Mouse (Mus musculus) forebrain, embryonic 15.5 days (tissue): ENCODE measurements around the gene Tshr. TPM values are rescaled to one million over a fixed set of nuclear protein-coding genes. Genes with fewer than 3 reads are reported as not detected.
"Not testable (repeated sequence)": the region's sequence is repeated elsewhere in the genome, so short reads cannot be mapped to it uniquely, and the experiment has no call there.

Experiments
- ATAC-seq: fragments of 200-750 bp; cut with Nextera tagmentation; replicated peaks from 2 replicates; pipeline ENCODE4 v1.8.0; 2017; ENCODE audit warnings: mild to moderate bottlenecking, moderate TSS enrichment, moderate library complexity
- H3K27ac ChIP-seq: fragments of 300-500 bp; sonication (generic); replicated peaks from 2 replicates; pipeline ENCODE4 v1.5.1; 2015; ENCODE audit warnings: mild to moderate bottlenecking, inconsistent platforms
- H3K27me3 ChIP-seq: fragments of 300-500 bp; sonication (generic); 2 replicates; pipeline ENCODE4 v1.6.1; 2015; ENCODE audit warnings: inconsistent platforms
- H3K36me3 ChIP-seq: fragments of 300-500 bp; sonication (generic); 2 replicates; pipeline ENCODE4 v1.6.1; 2015; ENCODE audit warnings: mild to moderate bottlenecking, inconsistent platforms
- H3K4me1 ChIP-seq: fragments of 300-500 bp; sonication (generic); 2 replicates; pipeline ENCODE4 v1.6.1; 2015; ENCODE audit warnings: inconsistent platforms
- H3K4me2 ChIP-seq: fragments of 300-500 bp; sonication (generic); replicated peaks from 2 replicates; pipeline ENCODE4 v1.6.1; 2015; ENCODE audit warnings: mild to moderate bottlenecking, inconsistent platforms
- H3K4me3 ChIP-seq: fragments of 300-500 bp; sonication (generic); 2 replicates; pipeline ENCODE4 v1.5.1; 2015; ENCODE audit warnings: mild to moderate bottlenecking, inconsistent platforms
- H3K9ac ChIP-seq: fragments of 300-500 bp; sonication (generic); replicated peaks from 2 replicates; pipeline ENCODE4 v1.6.1; 2015; ENCODE audit warnings: mild to moderate bottlenecking, inconsistent platforms
- H3K9me3 ChIP-seq: fragments of 300-500 bp; sonication (generic); 2 replicates; pipeline ENCODE4 v1.6.1; 2016; ENCODE audit warnings: inconsistent platforms
- WGBS: fragments of 180-500 bp; shearing (Covaris S2); methylation state at CpG from one replicate; pipeline ENCODE4 v1.1.7; 2015; ENCODE audit warnings: mixed read lengths; 5-methylcytosine and 5-hydroxymethylcytosine counted together
- polyA plus RNA-seq: library from polyadenylated mRNA; unstranded; fragments of >200 nt; fragmentation: Nextera tagmentation; extraction: Ambion mirVana; gene quantifications from 2 replicates; pipeline ENCODE4 v1.2.1, GENCODE M21; 2015

Gene Tshr
- polyA plus RNA-seq, result 1.1 and 1.6 TPM in 2 replicates

DNA sequence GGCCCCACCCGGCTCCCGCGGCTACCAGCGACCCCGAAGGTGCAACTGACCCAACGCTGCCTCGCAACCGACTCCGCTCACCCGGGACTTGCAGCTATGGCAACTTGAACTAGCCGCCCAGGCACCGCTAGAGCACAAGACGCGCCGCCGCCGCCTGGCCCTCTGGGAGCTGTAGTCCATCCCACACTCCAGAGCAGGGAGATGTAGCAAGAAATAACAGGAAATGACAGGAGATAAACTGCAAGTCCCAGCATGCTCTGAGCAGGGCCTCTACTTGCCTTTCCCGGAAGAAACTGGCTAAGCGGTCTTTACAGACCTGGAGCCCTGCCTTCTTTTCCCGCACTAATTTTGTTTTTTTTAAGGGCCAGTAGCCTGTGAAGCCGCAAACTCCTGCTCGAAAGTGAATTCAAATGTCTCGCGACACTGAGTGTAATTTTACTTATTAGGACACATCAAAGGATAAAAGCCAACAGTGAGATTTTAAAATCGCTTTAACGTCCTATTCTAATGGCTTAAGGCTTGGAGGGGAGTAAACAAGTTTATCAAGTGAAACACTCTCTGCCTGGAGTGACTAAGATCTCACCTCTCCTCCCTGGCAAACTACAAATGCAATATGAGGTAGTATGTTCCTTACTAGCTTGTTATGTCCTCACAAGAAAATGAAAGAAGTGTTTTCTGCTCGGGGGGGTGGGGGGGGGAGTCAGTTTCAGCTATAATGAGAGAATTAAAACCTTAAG lies at the start of gene Tshr, which contains the start of gene Cep128:
Gene Tshr, plus strand, starts transcription at position 283 of the 737 bp plus-strand sequence.
Gene Cep128, minus strand, starts transcription at position 129 of the 737 bp plus-strand sequence.
- Histone ChIP-seq H3K9ac (peak within 1 kb of the TSS; percentile 59), H3K4me1 (peaks cover 11% of the 10 kb centered on the region), H3K27ac (no peak within 1 kb of the TSS), H3K4me2 (peak within 1 kb of the TSS; percentile 88), H3K9me3 (no peaks in the 10 kb centered on the region), H3K36me3 (no peaks in the 10 kb centered on the region; the same call in 1 of the 2 replicates), H3K27me3 (no peaks in the 10 kb centered on the region), H3K4me3 (peak within 1 kb of the TSS; percentile 64)
- under 1% methylated on average over 27 of the region's 27 CpGs for WGBS
- ATAC-seq, result peak; percentile 100

DNA sequence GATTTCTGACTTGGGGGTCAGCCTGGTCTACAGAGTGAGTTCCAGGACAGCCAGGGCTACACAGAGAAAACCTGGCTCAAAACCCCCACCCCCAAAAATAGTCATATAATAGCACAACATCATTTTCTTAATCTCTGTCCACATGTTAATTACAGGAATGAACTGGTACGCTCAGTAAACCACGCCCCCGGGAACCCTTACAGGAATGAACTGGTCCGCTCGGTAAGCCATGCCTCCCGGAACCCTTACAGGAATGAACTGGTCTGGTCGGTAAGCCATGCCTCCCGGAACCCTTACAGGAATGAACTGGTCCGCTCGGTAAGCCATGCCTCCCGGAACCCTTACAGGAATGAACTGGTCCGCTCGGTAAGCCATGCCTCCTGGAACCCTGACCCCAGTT lies 45.7 kb upstream of the Tshr start:
- H3K27ac ChIP-seq, H3K4me1 ChIP-seq, ATAC-seq, H3K9me3 ChIP-seq, H3K27me3 ChIP-seq, H3K36me3 ChIP-seq, H3K4me3 ChIP-seq, H3K9ac ChIP-seq, H3K4me2 ChIP-seq: not testable (repeated sequence)
- 92% methylated on average over 13 of the region's 13 CpGs for WGBS

DNA sequence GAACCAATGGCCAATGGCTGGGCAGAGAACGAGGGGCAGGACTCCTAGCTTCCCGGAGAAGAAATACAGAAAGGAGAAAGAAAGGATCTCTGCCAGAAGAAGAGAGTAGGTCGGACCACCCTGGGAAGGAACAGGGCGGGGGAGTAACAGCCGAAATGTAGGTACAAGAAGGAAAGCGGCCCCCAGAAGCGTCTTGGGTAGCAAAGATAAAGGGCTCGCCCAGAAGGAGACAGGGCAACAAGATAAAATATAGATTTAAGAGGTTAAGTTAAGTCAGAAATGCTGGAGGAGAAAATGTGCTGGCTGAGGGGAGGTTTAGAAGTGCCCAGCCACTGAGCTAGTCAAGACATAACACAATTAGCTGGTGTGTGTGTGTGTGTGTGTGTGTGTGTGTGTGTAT lies 30.6 kb upstream of the Tshr start:
- Histone ChIP-seq H3K27ac (no peak overlapping the region), H3K27me3 (no peaks in the 10 kb centered on the region), H3K9me3 (no peaks in the 10 kb centered on the region), H3K36me3 (no peaks in the 10 kb centered on the region), H3K4me3 (no peak overlapping the region), H3K4me2 (no peak overlapping the region), H3K4me1 (no peaks in the 10 kb centered on the region), H3K9ac (no peak overlapping the region)
- no peak for ATAC-seq
- 78% methylated on average over 8 of the region's 8 CpGs for WGBS

DNA sequence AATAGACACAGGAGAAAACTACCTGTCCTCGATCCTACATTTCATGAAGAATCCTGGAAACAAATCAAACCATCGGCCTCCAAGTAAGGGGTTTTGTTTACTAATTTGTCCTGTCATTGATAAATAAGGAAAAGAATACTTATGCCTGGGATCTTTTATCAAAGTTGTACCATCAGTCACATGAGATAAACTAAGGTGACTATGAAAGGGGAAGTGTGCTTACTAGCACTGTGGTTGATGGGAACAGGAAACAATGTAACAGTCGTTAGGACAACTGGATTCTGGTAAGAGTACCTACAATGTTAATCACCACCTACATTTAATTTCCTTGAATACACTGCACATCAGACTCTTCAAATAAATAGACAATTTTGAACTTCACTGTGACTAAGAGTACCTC lies 15.2 kb upstream of the Tshr start:
- no peak overlapping the region for H3K27ac ChIP-seq
- WGBS, result 89% methylated on average over 3 of the region's 3 CpGs
- no peaks in the 10 kb centered on the region for H3K4me1 ChIP-seq

DNA sequence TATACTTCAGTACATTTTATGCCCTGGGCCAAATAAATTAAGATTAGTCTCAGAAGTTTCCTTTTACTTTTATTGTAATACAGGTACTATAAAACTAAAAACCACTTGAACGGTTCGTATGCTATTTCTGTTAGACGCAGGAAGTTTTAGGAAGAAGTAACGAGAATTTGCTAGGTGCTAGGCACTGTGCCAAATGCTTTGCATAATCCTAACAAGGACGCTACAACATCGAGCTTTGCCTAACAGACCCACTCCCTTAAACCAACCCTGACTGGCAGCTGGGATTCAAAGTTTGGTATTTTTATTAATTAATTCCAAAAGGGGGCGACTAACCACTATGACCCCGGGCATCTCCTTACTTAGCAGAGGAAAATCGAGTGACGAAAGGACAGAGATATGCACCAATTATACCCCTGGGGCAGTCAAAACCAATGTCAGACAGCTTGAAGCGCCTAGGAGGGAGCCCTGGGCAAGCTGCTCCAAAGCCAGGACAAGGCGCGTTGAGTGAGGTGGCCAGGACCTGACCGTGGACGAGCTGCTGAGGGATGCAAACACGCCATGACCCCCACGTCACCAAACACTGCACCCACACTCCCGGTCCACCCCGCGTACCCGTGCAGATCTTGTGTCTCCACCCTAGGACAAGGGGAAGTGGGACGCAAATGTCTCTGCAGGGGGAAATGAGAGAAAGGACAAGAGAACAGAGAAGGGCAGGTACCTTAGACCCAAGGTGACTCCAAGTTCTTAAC lies 673 bp upstream of the Tshr start:
- peak; percentile 65 for ATAC-seq
- Histone ChIP-seq H3K9ac (peak overlapping the region; percentile 48), H3K4me1 (peaks cover 11% of the 10 kb centered on the region), H3K4me3 (peak overlapping the region; percentile 64), H3K9me3 (no peaks in the 10 kb centered on the region), H3K27ac (no peak overlapping the region), H3K27me3 (no peaks in the 10 kb centered on the region), H3K4me2 (peak overlapping the region; percentile 88), H3K36me3 (no peaks in the 10 kb centered on the region; the same call in 1 of the 2 replicates)
- 2% methylated on average over 22 of the region's 22 CpGs for WGBS

More for the DNA sequence above, 15.2 kb upstream of the Tshr start:
- H3K27me3 ChIP-seq, result no peaks in the 10 kb centered on the region
- H3K9ac ChIP-seq, result no peak overlapping the region
- H3K36me3 ChIP-seq, result no peaks in the 10 kb centered on the region
- H3K9me3 ChIP-seq, result 0 out of 2 replicates have a peak, but pooled peaks cover 4% of the 10 kb centered on the region
- ATAC-seq, result no peak
- no peak overlapping the region for H3K4me2 ChIP-seq
- no peak overlapping the region for H3K4me3 ChIP-seq

DNA sequence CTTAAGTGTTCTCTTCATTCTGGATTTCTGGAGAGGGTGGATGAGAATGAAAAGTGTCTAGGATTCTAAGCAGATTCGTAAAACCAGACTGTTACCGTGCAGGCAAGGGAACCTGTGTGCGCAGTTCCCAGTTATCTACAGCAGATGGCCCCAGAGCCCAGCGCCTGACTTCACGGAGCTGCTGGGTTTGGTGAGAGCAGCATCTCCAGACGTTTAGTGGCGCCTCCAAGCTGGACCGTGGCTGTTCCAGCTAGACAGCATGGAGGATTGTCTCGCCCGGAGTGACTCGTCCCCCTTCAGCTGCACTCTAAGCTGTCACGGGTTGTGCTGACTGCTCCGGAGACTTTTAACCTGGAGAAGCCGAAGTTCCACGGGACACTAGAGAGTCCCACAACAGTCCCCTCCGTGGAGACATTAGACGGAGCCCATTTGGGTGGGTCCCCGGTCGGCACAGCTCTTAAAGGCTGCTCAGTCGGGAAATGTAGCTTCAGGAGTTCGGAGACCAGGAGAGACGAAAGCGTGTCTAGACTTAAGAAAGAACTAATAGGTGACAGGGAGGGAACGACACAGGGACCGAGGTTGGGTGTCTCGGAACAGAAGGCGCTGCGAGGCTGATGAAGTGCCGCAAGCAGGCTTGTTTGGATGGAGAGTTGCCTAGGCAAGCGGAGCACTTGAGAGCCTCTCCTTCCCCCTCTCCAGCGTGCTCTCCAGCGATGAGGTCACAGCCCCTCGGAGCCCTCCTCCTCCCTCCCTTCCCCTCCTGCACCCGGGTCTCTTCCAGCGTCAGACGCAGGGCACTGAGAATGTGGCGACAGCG lies 16.1 kb downstream of the Tshr start:
- peaks cover 10% of the 10 kb centered on the region; the same call in 1 of the 2 replicates for H3K27me3 ChIP-seq
- no peaks in the 10 kb centered on the region for H3K9me3 ChIP-seq
- H3K4me3 ChIP-seq, result peak overlapping the region; percentile 50
- ATAC-seq, result peak; percentile 95
- H3K27ac ChIP-seq, result no peak overlapping the region
- H3K4me2 ChIP-seq, result peak overlapping the region; percentile 87
- peak overlapping the region; percentile 45 for H3K9ac ChIP-seq
- H3K4me1 ChIP-seq, result peaks cover 5% of the 10 kb centered on the region
- no peaks in the 10 kb centered on the region for H3K36me3 ChIP-seq
- under 1% methylated on average over 38 of the region's 38 CpGs for WGBS

DNA sequence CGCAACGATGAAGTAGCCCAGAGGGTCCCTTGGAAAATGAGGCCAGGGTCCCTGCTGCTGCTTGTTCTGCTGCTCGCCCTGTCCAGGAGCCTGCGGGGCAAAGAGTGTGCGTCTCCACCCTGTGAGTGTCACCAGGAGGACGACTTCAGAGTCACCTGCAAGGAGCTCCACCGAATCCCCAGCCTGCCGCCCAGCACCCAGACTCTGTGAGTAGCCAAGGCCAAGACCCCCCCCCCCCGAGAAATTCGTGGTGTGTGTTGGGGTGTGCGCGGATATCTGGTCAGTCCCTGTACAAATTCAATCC lies 16.6 kb downstream of the Tshr start:
- Histone ChIP-seq H3K36me3 (no peaks in the 10 kb centered on the region), H3K27me3 (peaks cover 10% of the 10 kb centered on the region; the same call in 1 of the 2 replicates), H3K4me1 (peaks cover 5% of the 10 kb centered on the region), H3K9me3 (no peaks in the 10 kb centered on the region), H3K9ac (peak overlapping the region; percentile 45), H3K27ac (no peak overlapping the region), H3K4me3 (peak overlapping the region; percentile 50), H3K4me2 (peak overlapping the region; percentile 87)
- no peak for ATAC-seq
- 5% methylated on average over 12 of the region's 12 CpGs for WGBS

DNA sequence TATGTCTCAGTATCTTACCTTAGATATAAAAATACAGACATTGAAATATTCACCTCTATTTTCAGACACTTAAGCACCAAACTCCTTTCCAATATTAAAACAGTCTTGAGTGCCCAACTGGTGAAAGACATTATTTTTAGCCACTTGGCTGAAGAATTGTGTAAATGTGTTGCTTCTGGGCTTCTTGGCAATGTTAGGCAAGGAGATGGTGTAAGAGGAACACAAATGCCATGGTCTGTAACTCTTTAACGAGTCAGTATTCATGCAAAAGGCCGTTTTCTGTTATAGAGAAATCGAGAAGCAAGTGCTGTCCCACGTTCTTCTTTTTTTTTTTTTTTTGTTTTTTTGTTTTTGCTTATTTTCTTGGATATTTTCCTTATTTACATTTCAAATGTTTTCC lies 25.9 kb downstream of the Tshr start:
- 41% methylated on average over 4 of the region's 4 CpGs for WGBS
- no peaks in the 10 kb centered on the region for H3K27me3 ChIP-seq
- H3K36me3 ChIP-seq, result no peaks in the 10 kb centered on the region
- no peak overlapping the region for H3K4me2 ChIP-seq
- no peak overlapping the region for H3K27ac ChIP-seq
- ATAC-seq, result no peak
- no peak overlapping the region for H3K4me3 ChIP-seq
- no peaks in the 10 kb centered on the region for H3K9me3 ChIP-seq
- no peak overlapping the region for H3K9ac ChIP-seq
- peaks cover 22% of the 10 kb centered on the region for H3K4me1 ChIP-seq

DNA sequence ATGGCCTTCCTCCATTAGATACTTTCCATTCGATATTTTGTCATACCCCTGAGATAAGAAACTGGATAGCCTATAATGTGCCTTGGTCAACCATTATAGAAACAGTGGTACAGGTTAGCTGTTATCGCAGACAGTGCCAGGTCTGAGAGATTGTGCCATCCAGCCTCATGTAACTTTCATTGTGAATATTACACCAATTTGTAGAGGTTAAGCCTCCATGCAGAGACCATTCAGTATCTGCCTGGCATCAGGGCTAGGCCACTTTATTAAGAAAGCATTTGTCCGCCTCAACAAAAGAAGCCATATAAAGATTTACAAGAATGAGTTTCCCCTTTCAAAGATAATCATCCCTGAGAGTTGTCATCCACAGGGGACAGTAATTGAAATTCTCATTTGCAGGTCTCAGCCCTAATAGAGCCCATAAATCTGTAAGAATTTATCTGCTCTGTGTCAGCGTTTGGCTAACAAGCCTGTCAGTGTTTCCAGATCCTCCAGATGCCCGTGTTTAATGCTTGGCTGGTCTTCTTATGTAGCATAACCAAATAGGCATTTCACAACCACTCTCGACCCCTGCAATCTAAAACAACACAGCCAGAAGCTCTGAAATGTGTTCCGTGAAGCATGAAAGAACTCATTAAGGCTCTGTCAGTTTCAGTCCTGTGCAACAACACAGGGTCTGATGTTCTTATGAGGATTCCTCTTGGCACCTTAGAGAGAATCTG lies 28.3 kb downstream of the Tshr start:
- 18% methylated on average over 7 of the region's 7 CpGs for WGBS

DNA sequence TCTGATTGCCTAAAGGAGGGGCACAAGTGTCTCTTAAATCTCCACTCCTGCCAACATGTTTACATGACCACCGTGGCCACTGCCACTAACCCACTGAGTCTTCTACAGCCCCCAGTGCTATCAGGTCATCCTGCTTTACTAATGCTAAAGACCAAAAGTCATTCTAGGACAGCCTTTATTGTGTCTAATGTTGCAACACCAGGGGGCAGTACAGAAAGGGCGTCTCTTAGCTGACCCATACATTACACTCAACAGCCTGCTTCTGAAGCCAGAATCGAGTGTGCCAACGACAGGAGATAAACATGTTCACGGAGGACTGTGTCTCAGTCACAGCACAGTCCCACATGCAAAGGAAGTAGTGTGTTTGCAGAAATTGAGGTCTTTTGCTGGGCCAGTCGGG lies 30.7 kb downstream of the Tshr start:
- Histone ChIP-seq H3K4me3 (no peak overlapping the region), H3K9me3 (no peaks in the 10 kb centered on the region), H3K27ac (no peak overlapping the region), H3K4me2 (no peak overlapping the region), H3K36me3 (no peaks in the 10 kb centered on the region), H3K4me1 (peaks cover 40% of the 10 kb centered on the region), H3K9ac (no peak overlapping the region), H3K27me3 (no peaks in the 10 kb centered on the region)
- no peak for ATAC-seq
- WGBS, result 71% methylated on average over 6 of the region's 6 CpGs

More for the DNA sequence above, 28.3 kb downstream of the Tshr start:
- no peak overlapping the region for H3K4me3 ChIP-seq
- H3K9me3 ChIP-seq, result no peaks in the 10 kb centered on the region
- peak; percentile 84 for ATAC-seq
- H3K4me1 ChIP-seq, result peaks cover 37% of the 10 kb centered on the region
- H3K27ac ChIP-seq, result peak overlapping the region; percentile 47
- no peaks in the 10 kb centered on the region for H3K27me3 ChIP-seq
- H3K36me3 ChIP-seq, result no peaks in the 10 kb centered on the region
- no peak overlapping the region for H3K9ac ChIP-seq
- H3K4me2 ChIP-seq, result no peak overlapping the region

DNA sequence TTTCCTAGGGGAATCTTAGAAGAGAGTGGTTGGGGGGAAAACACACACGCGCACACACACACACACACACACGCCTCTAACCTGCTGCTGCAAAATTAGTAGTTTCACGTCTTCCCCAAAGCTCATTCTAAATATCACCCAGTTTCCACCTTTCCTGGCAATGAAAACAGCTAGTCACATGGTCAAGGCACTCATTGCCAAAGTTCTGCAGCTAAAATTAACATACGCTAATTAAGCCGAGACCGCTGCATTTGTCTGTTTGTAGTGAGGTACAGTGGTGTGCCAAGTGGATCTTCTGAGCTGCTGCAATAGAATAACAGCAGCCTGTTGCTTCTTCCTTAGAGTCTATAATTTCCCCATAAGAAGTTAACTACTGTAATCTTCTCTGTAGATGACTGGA lies 32.5 kb downstream of the Tshr start:
- no peak overlapping the region for H3K4me2 ChIP-seq
- no peak overlapping the region for H3K9ac ChIP-seq
- H3K9me3 ChIP-seq, result no peaks in the 10 kb centered on the region
- H3K27me3 ChIP-seq, result no peaks in the 10 kb centered on the region
- 40% methylated on average over 7 of the region's 7 CpGs for WGBS
- no peak overlapping the region for H3K27ac ChIP-seq
- H3K4me3 ChIP-seq, result no peak overlapping the region
- peak; percentile 57; the same call in 1 of the 2 replicates for ATAC-seq
- H3K4me1 ChIP-seq, result peaks cover 40% of the 10 kb centered on the region
- H3K36me3 ChIP-seq, result no peaks in the 10 kb centered on the region
